Mouse (Mus musculus): ENCODE data around the gene Nup133.

DNA sequence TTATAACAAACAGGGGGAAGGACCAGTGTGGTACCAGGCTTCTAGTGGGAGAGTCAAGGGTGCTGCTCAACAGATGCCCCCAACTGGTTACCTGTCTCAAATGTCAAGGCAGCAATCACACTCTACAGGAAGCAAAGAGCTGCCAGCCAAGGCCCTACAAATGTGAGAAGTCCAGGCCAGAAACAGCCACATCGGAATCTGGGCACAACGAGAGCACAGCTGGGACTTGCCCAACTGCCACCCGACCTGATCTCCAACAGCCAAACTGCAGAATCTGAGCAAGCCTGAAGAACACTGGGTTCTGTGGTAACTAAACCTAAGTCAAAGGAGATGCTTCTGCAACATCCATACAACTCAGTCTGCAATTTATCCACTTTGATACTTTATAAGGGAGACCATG lies 23.4 kb downstream of the Nup133 start:
- TF ChIP-seq POLR2A (IDR thresholded peaks at IDR 0.05; ENCODE audit: borderline replicate concordance, control insufficient read depth, low read depth, low read length) = no peak
- no peak for TF ChIP-seq CTCF (IDR thresholded peaks at IDR 0.05; ENCODE audit: control insufficient read depth, insufficient read depth, low read length)

Measured in bone marrow, adult 2 months (tissue).